Mouse (Mus musculus): ENCODE measurements around the gene Gm49336. TPM values are rescaled to one million over a fixed set of nuclear protein-coding genes. Genes with fewer than 3 reads are reported as not detected.

The Gm49336 gene
- 1.3 and 14.1 TPM in 2 replicates for polyA plus RNA-seq (2012; ENCODE audit: insufficient read depth, low replicate concordance)

DNA sequence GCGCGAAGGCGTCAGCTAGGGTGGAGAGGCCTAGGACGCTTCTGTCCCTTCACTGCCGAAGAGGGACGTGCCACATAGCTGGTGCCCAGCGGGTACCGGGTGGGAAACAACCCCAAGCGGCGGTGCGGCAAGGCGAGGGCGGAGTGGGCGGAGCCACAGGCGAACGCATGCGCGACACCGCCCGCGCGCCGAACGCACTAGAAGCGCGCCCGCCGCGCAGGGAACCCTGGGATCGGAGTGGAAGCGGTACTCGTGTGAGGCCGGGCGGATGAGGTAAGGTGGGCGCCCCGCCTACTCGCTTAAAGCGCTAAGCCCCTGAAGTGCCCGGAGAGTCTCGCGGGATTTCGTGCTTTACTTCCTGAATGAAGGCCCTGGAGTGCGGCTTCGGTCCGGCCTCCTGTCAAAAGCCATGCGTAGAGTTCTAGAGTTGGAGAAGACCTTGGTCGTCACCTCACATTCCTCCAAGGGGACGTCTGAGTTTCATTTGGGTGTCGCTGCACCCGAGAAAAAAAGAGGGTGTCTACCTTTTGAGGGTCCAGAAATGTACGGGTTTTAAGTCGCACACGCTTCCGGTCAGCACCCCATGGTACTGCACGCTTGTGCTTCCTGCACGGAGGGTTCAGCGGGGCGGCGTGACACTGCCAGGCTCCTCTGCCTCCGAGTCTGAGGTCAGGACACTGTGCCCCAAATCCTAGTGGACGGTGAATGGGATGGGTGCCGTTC, at the start of gene Gm49336, which contains the start of gene Nupl1:
Gene Gm49336 (minus strand): TSS at position 227 of the 723 bp plus-strand sequence.
Gene Nupl1 (minus strand): TSS at position 151 of the 723 bp plus-strand sequence.
- no peaks in the 10 kb centered on the region for H3K27me3 ChIP-seq (replicated peaks)

DNA sequence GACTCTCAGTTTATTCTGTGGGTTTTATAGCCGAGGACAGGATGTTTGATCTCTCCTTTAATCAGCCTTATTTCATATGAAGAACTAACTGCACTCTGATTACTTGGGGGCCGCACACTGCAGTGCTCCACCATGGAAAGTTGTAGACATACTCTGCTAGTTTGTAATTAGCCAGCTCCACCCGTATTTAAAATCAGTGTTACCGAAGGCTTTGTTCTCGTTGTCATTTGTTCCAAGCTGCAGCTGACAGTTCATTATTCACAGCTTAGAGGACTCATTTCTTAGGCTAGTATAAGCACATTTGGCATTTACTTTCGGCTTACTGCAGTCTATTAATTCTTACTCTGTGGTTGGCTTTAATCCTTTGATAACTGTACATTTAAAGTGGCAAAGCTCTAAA, 49.7 kb upstream of the Gm49336 start:
- Histone ChIP-seq H3K27me3 (replicated peaks) (no peaks in the 10 kb centered on the region), H3K36me3 (replicated peaks; ENCODE audit: low read length) (peaks cover 86% of the 10 kb centered on the region), H3K4me3 (replicated peaks) (no peak overlapping the region), H3K4me1 (peaks cover 16% of the 10 kb centered on the region), H3K9me3 (no peaks in the 10 kb centered on the region)
- TF ChIP-seq GATA1 (IDR thresholded peaks at IDR 0.05; ENCODE audit: borderline replicate concordance, low read length) = no peak
- no peak for TF ChIP-seq FLI1 (IDR thresholded peaks at IDR 0.05; ENCODE audit: low read length)

More for the DNA sequence above, at the start of gene Gm49336, which contains the start of gene Nupl1:
- H3K36me3 ChIP-seq (replicated peaks; ENCODE audit: low read length) = peaks cover 14% of the 10 kb centered on the region
- peak within 1 kb of the TSS; percentile 96 for H3K4me3 ChIP-seq (replicated peaks)
- H3K4me1 ChIP-seq = peaks cover 38% of the 10 kb centered on the region
- TF ChIP-seq FLI1 (IDR thresholded peaks at IDR 0.05; ENCODE audit: low read length) = no peak
- no peak for TF ChIP-seq GATA1 (IDR thresholded peaks at IDR 0.05; ENCODE audit: borderline replicate concordance, low read length)
- H3K9me3 ChIP-seq = no peaks in the 10 kb centered on the region

DNA sequence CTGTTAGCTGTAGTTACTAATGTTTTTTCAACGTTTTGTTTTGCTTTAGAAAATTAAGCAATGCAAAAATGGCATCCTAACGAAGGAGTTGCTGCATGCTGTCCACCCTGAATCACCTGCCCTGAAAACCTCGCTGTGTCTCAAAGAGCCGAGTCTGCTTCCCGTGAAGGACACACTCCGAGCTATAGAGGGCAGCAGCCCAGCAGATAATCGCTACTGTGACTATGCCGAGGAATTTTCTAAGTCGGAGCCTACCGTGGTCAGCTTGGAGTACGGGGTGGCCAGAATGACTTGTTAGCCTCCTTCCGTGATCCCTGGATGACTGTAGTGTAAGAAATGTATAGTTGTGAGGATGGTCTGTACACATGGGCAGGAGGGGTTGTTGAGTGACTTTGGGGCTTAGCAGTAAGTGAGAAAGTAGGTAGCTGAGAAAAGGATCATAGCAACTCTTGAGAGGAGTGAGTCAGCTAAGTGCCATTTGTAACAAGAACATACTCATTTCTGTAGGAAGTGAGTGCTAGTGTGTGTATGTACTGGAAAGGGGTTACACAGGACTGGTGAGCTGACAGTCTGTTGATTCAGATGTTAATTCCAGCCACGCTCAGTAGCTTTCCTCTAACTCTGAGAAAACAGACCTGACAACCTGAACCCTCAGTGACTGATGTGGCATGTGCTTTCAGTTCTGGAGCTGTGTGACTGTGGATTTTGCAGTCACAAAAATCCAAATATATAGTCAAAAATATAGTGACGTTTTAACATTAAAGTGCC, 49.1 kb upstream of the Gm49336 start:
- TF ChIP-seq FLI1 (IDR thresholded peaks at IDR 0.05; ENCODE audit: low read length) (no peak), GATA1 (IDR thresholded peaks at IDR 0.05; ENCODE audit: borderline replicate concordance, low read length) (no peak)
- Histone ChIP-seq H3K27me3 (replicated peaks) (no peaks in the 10 kb centered on the region), H3K36me3 (replicated peaks; ENCODE audit: low read length) (peaks cover 89% of the 10 kb centered on the region), H3K9me3 (no peaks in the 10 kb centered on the region), H3K4me3 (replicated peaks) (no peak overlapping the region), H3K4me1 (peaks cover 10% of the 10 kb centered on the region)

- Histone ChIP-seq H3K4me1 (peaks cover 19% of the 10 kb centered on the region), H3K36me3 (replicated peaks; ENCODE audit: low read length) (peaks cover 96% of the 10 kb centered on the region), H3K9me3 (no peaks in the 10 kb centered on the region), H3K4me3 (replicated peaks) (no peak overlapping the region), H3K27me3 (replicated peaks) (no peaks in the 10 kb centered on the region)
- no peak for TF ChIP-seq GATA1 (IDR thresholded peaks at IDR 0.05; ENCODE audit: borderline replicate concordance, low read length)
- TF ChIP-seq FLI1 (IDR thresholded peaks at IDR 0.05; ENCODE audit: low read length) = no peak
These were observed 44.2 kb upstream of the Gm49336 start for GRCm38 (mm10) chr14:60295531-60295930.

GRCm38 (mm10) chr14:60290363-60290762, 39.1 kb upstream of the Gm49336 start:
- TF ChIP-seq FLI1 (IDR thresholded peaks at IDR 0.05; ENCODE audit: low read length) = no peak
- no peak for TF ChIP-seq GATA1 (IDR thresholded peaks at IDR 0.05; ENCODE audit: borderline replicate concordance, low read length)
- Histone ChIP-seq H3K36me3 (replicated peaks; ENCODE audit: low read length) (peaks cover 92% of the 10 kb centered on the region), H3K4me3 (replicated peaks) (no peak overlapping the region), H3K4me1 (peaks cover 42% of the 10 kb centered on the region), H3K27me3 (replicated peaks) (no peaks in the 10 kb centered on the region), H3K9me3 (no peaks in the 10 kb centered on the region)

DNA sequence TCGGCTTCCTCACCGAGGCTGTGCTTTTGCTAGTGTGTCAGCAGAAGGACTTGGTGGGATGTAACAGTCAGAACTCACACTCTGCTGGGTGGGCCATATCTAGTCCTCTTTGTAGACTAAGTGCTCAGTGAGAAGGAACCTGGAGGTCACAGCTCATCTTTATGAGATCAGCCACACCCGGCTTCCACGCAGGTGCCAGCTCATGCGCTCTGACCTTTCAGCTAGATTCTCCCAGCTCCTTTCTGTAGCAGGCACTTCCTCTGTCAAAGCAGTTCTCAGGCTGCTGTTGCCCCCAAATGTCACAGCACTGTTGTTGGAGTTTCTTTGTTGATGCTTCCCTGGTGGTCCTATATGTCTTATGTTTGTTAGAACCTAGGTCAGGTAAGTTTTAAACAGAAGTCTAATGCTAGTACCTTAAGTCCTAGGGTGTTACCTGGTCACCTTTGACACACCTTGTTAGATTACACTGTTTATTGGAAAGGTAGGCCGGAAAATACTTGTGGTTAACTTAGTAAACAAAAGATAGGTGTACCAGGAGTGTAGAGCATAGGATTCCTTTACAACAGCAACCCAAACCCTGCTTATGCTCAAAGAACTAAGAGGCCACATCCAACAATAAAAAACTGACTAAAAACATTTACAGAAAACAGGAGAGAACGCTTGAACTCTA, 35.0 kb upstream of the Gm49336 start:
- no peaks in the 10 kb centered on the region for H3K9me3 ChIP-seq
- no peaks in the 10 kb centered on the region for H3K27me3 ChIP-seq (replicated peaks)
- TF ChIP-seq GATA1 (IDR thresholded peaks at IDR 0.05; ENCODE audit: borderline replicate concordance, low read length) (no peak), FLI1 (IDR thresholded peaks at IDR 0.05; ENCODE audit: low read length) (no peak)
- H3K4me3 ChIP-seq (replicated peaks) = no peak overlapping the region
- peaks cover 86% of the 10 kb centered on the region for H3K36me3 ChIP-seq (replicated peaks; ENCODE audit: low read length)
- peaks cover 53% of the 10 kb centered on the region for H3K4me1 ChIP-seq

GRCm38 (mm10) chr14:60275301-60276276, 24.3 kb upstream of the Gm49336 start:
- Histone ChIP-seq H3K4me3 (replicated peaks) (no peak overlapping the region), H3K4me1 (peaks cover 32% of the 10 kb centered on the region)
- TF ChIP-seq GATA1 (IDR thresholded peaks at IDR 0.05; ENCODE audit: borderline replicate concordance, low read length) = no peak
- TF ChIP-seq FLI1 (IDR thresholded peaks at IDR 0.05; ENCODE audit: low read length) = no peak

DNA sequence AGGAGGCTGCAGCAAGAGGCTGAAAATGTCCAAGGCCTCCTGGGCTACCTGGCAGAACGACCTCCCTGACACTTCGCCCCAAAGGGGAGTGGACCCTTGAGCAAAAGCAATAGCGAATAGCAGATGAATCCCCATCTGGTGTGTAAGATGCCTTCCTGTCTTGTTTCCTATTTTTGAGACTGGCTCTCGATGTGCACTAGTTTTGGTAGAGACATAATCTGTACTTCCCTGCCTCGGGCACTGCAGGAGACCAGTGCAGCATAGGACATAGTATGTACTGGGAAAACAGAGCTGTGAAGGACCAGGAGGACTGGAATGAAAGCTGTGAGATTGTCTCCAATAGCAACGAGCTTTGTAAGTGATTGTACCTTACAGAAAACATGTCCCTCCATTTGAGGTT, 22.0 kb upstream of the Gm49336 start:
- H3K4me3 ChIP-seq (replicated peaks) = peak overlapping the region; percentile 64

More at GRCm38 (mm10) chr14:60275301-60276276, 24.3 kb upstream of the Gm49336 start:
- H3K27me3 ChIP-seq (replicated peaks) = no peaks in the 10 kb centered on the region
- no peaks in the 10 kb centered on the region; the same call in 1 of the 2 replicates for H3K9me3 ChIP-seq
- peaks cover 60% of the 10 kb centered on the region for H3K36me3 ChIP-seq (replicated peaks; ENCODE audit: low read length)

More for the DNA sequence above, 22.0 kb upstream of the Gm49336 start:
- TF ChIP-seq FLI1 (IDR thresholded peaks at IDR 0.05; ENCODE audit: low read length) (no peak), GATA1 (IDR thresholded peaks at IDR 0.05; ENCODE audit: borderline replicate concordance, low read length) (no peak)
- Histone ChIP-seq H3K27me3 (replicated peaks) (no peaks in the 10 kb centered on the region), H3K36me3 (replicated peaks; ENCODE audit: low read length) (peaks cover 43% of the 10 kb centered on the region), H3K9me3 (no peaks in the 10 kb centered on the region; the same call in 1 of the 2 replicates), H3K4me1 (peaks cover 51% of the 10 kb centered on the region)
